Mouse (Mus musculus) R1 (cell line): Measurements from ENCODE around the gene Endog.
"Not testable (repeated sequence)": the region's sequence is repeated elsewhere in the genome, so short reads cannot be mapped to it uniquely, and the experiment has no call there.

Experiments
- DNase-seq: peaks from one replicate; pipeline ENCODE4 v3.0.0-alpha.2; 2018; ENCODE audit warnings: low read depth, low spot score

The Endog gene

DNA sequence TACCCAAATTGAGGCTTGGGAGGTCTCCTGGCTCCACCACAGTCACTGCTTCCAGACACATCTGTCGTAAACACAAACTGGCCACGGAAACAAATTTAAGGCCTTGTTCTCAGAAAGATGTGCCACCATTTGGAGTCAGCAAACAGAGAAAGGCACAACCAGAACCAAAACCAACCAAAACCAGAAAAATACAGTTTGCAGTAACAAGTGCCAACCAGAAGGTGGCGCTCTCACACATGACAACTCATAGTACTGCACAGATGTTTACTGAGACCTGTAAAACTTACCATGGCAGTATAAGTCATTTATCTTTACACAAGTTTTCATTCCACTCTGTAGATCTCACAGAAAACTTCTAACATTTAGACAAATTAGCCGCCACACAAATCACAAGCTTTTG, 4.6 kb upstream of the Endog start:
- DNase-seq, result peak; percentile 79

DNA sequence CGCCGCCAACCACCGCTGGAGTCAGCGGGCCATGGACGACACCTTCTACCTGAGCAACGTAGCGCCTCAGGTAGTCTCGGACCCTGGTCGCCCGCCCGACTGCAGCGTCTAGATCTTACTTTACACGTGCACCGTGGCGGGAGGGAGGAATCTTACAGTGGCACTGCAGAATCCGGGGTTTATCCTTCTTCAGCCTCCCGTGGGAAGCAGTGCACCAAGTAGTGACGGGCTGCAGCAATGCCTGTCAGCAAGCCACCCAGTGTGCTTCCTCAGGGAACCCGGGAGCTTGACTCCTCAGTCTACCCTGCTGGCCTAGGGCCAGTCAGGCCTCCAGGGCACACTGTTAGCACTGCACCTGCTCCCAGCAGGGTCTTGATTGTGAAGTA, 697 bp downstream of the Endog start:
- peak; percentile 65 for DNase-seq

DNA sequence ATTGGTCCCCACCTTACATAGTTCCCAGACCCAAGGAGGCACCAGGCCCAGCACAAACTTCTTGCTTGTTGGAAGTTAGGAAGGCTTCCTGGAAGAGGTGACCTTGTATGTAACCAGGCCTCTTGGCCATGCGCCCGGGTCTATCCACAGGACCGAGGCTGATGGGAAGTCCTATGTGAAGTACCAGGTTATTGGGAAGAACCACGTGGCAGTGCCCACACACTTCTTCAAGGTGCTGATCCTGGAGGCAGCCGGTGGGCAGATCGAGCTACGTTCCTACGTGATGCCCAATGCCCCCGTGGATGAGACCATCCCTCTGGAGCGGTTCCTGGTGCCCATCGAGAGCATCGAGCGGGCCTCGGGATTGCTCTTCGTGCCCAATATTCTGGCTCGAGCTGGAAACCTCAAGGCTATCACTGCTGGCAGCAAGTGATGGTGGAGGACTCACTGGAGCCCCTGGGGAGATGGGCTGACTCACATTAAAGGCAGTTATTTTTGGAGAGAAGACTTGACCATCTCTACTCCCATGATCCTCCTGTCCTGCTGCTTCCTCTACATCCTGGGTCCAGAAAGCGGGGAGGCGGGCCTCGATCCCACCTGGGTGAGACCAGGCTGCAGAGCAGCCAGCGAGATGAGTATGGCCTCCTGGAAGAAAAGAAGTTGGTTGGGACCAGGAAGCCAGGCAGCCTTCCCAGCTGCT, 2.4 kb downstream of the Endog start:
- DNase-seq, result no peak

DNA sequence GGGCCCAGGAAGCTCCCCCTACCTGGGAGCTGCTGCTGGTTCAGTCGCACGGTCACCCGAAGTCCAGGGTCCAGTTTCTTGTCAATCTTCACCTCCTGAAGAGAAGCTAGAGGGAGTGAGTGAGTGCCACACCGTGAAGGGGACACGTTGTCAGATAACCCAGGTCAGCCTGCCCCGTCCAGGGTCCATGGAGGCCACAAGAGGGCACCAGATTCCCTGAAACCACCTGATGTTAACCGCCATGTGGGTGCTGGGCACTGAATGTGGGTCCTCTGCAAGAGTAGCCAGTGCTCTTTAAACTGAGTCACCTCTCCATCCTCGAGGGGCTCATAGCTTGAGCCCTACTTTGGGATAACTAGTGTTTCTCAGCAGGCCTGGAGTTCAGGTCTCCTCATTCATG, 4.6 kb downstream of the Endog start:
- no peak for DNase-seq

DNA sequence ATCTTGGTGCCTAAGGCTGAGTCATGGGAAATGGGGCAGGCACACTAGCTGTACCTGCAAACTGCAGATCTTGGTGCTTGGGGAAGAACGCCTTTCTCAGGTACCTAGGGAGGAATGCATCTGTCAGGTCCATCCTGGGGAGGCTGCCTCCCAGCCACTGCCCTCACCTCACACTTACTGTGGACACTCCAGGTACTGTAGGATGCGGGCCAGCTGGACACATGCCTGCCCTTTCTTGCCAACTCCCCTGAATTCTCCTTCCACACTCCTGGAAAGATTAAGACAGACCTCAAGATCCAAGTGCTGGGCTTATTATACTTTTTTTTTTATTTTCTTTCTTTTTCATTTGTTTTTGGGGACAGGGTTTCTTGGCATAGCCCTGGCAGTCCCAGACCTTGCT, 5.3 kb downstream of the Endog start:
- no peak for DNase-seq

DNA sequence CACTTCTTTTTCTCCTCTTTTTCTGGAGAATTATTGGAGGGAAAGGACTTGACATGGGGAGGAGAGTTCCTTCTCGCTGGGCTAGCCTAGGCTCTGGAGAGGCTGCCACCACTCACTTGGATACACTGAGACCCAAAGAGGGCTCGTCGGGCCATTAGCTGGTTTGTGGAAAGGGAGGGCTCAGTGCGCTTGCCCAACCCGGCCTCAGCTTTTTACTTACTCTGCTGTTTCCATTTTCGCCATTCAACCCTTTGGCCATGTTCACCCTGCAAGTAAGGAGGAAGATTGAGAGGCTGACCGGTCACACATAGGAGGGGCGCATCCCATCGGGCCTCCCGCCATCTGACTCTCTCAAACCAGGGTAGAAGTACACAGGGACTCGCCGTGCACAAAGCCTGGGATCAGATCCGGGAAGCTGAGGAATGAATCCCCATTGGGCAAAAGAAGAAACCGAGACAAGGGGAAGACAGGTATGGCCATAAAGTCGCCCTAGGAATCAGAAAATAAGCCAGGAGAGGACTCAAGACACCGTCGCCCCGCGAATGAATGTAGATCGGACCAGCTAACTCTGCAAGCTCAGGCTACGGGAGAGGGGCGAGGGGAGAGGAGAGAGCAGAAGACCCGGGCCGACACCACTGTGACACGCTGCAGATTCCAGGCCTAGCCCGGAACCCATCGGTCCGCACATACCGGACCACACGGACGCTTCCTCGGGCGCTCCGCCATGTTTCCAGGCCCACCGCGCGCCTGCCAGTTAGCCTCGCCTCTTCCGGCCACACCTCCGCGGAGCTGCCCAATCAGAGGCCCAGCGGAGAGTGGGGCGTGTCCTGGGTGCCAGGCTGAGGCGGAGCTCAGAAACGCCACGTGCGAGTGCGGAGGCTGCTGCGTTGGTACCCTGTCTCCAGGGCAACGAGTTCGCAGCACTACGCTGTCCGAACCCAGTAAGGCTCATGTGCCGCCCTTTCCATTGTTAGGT, 6.7 kb downstream of the Endog start, which contains the start of gene Spout1:
TSS of gene Spout1 (minus strand) at position 760 of the 976 bp plus-strand sequence.
- peak; percentile 98 for DNase-seq

DNA sequence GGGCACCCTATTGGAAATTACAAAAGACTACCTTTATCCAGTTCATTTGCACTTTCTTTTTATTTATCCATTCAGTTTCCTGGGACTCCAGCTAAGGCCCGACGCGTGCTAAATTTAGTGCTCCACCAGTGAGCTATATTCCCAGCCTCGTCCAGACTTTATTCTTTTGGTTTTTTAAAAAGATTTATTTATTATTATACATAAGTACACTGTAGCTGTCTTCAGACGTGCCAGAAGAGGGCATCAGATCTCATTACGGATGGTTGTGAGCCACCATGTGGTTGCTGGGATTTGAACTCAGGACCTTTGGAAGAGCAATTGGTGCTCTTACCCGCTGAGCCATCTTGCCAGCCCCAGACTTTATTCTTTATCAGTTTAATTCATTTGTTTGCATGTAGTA, 7.4 kb downstream of the Endog start:
- not testable (repeated sequence) for DNase-seq

DNA sequence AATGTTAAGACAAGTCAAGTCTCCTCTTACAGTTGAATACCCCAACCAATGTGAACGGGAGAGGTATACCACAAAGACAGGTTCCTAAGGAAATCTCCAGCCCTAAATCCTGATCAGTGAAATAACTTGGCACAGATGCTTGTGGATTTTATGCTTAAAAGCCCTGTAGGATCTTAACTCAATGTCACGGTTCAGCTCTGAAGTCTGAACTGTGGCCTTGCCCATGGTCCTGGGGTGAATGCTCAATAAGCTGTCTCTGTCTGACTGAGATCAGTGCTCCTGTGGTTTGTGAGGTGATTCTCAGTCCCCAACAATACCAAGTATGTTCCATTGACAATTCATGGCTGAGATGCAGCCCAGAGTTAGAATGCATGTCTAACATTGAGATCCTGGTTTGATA, 11.1 kb downstream of the Endog start:
- DNase-seq, result no peak

DNA sequence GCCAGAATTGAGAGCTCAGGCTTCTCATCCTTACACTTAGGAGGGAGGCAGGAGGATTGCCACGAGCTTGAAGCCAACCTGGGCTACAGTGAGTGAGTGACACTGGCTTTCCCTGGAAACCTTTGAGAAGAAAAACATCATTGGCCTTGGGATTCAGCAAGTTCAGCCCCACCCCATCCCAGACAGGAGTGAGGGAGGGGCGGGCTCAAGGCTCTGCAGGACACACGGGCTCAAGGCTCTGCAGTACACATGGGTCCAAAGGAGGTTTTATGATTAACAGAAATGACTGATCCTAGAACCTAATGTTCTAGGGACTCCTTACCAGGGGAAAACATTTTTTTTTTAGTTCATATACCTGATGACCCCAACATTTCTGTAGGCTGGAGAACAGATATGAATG, 12.4 kb downstream of the Endog start:
- DNase-seq, result no peak

DNA sequence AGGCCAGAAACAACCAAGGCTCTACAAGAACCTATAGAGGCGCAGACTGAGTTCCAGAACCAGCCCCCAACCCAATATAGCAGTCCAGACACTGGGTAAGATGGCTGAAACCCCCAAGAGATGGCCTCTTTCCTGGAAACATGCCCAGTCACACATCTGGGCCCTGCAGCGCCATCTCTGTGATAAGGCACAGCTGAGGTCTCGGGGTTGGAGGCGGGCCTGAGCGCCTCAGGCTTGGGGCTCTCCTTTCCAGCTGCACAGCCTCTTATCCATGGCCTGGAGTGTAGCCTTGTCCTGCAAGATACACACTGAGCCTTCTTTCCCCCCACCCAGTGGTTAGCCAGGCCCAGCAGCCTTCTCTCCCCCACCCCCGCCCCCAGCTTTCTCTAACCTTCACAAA, 14.0 kb downstream of the Endog start:
- DNase-seq, result no peak

DNA sequence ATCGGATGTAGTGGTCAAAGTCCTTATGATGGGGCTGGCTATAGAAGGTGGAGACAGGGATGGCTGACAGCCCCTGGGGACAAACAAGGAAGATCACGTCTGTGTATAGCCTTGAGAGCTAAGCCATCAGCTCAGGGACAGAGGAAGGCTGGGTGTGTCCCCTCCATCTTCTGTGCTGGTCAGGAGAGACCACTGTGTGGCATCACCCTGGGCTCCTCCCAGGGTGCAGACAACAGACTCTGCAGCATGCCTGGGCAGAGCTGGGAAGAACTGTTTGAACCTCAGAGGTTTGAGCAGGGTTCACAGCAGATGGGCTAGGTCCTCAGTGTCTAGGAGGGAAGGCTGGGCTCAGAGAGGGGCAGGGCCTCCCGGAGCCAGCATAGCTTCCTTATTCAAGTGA, 14.4 kb downstream of the Endog start:
- DNase-seq, result no peak

DNA sequence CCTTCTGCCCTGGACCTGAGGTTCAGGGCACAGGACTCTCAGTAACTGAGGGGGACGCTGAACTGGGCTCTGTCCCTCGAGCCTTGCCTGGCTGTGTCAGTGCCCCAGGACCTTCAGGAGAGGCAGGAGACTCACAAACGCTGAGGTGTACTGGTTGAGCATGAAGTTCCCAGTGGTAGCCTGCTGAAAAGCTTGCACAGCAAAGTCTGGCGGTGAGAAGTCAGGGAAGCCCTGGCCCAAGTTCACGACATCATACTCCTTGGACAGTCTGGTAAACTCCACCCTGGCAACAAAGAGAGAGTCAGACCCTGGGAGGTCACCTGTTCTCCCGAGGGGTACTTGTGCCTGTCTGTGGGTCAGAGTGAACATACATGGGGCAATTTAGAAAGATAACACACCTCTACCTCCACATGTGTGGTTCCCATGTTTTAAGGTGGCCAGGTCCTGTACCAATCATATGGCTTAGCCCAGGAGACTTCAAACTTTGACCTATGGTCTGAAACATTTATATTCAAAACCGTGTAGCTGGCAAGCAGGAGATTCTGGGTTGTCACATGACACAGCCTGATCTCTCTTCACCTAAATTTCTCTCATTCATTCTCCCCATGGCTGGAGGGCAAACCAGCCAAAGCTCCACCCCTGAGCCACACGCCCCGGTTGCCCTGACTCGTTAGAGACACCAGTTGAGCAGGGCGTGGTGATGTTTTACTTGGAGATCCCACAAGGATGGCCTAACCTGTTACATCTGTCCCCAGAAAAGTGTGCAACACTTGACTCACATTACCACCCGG, 20.7 kb downstream of the Endog start:
- no peak for DNase-seq

DNA sequence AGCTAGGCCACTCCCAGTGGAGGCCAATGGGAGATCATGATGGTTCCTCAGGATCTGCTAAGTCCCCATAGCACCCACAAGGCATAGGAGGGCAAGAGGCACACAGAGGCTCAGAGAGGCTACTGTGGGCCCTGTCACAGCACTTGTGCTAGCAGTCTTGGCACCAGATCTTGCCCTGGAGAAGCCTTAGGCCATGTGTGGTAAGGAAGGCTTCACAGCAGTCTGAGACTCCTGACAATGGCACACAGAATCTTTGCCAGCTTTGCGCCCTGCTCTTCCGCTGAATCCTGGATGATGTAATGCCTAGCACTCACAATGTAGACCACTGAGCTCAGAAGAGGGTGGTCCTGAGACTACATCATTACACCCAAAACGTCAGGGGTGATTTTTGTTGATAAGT, 23.4 kb downstream of the Endog start:
- no peak for DNase-seq

DNA sequence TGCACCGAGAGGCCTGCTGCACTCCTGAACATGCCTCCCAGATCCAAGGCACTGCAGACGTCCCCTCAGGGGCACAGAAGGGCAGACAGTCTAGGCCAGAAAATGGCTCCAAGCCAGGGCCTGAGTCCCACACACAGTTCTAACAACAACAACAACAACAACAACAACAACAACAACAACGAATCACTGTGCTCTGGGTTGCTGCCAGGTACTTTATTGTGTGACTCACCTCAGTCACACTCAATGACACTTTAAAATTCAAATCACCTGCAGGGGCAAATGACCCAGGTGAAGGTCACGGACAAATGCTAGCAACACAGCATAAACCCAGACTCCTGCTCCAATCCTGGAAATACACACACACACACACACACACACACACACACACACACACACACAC, 26.7 kb downstream of the Endog start:
- no peak for DNase-seq

DNA sequence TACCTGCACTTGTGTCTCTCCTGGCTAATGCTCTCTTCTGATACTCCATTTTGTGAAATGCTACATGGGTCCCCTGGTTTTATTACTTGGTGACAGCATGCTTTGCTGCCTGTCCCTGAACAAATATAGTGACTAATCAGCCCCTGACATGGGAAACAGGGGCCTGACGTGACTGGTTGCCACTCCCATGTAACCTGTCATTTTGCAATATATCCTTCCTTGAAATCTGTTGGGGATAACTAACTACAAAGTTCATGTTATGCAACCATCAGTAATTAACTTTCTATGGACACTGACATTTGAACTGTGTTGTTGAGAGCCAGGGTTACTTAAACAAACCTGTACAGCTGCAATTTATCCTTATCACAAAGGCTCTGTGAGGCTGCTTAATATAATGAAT, 28.7 kb downstream of the Endog start:
- no peak for DNase-seq

DNA sequence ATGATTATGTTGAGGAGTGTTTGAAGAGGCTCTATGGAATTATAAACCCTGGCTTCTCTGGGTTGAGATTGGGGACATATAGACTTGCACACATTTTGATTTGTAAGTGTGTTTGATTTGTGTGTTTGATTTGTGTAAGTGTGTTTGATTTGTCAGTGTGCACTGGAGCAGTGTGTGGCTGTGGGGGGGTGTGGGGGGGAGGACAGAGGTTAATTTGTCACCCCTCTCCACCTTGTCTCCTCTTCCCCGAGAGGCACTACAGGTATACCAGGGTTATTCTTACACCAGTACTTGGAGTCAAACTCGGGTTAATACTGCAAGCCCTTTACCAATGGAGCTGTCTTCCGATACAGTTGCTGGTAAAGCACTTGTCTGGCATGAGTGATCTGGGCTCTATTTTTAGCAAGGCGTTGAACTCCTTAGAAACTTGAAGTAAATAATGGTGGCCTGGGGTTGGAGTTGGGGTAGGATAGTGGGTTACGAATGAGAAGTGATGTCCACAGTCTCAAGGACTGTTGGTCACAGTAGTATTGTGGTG, 29.2 kb downstream of the Endog start:
- DNase-seq, result no peak

DNA sequence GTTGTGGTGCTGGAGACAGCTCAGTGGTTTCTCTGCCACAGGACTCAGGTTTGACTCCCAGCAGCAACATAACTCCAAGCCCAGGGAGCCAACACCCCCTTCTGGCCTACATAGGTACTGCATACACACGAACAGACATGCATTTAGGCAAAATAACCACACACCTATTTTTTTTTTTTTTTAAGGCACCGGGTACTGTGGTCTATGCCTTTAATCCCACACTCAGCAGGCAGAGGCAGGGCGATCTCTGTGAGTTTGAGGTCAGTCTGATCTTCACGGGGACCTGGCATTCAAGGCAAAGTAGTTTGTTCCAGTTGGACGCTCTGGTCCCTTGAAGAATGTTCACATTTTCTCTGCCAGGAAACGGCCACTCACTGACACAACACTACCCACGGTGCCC, 32.1 kb downstream of the Endog start:
- peak; percentile 88 for DNase-seq

DNA sequence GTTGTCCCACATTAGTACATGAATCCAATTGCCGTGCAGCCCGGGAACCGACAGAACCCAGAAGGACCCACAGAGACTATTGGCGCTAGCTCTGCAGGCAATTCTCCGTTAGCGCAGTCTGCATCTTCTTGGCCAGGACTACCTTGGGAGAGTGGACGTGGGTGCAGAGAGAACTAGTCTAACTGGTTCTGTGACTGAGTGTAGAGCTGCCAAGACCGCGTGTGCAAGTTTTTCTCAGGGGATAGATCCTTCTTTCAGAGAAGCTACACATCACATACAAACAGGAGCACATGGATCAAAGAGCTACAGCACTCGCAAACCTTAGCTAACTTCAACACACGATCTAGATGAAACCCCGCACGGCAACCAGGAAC, 33.9 kb downstream of the Endog start:
- DNase-seq, result no peak

DNA sequence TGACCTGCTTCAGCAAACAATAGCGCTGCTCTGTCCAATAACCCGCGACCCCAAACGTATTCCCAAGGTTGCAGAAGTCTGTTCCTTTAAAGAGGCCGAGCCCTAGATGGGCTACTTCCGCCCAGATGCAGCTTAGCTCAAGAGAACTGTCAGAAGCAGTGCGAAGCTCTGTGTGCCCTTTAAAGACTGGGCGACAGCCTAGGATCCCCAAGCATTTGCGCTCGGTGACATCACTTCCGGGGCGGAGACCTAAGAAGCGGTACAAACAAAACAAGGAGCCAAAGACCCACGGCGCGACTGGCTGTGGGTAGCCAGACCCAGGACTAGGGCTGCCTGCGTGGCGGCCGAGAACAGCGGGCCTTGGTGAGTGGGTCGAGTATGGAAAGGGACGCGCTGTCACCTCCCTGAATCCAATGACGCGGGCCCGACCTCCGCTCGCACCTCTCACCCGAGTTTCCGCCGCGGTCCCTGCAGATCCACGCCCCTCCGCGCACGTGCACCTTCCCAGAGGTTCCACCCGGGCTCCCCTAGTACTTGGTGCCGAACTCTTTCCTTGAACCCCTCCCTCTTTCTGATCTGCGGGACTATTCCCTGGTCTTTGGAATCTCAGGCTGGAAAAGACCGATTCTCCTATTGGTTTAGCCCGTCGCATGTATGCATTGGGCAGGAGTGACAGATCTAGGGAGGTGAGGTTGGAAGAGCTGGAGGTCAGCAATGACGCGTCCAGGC, 34.5 kb downstream of the Endog start, which contains the start of gene Kyat1:
TSS of gene Kyat1 (minus strand) at position 219 of the 729 bp plus-strand sequence.
- peak; percentile 97 for DNase-seq

DNA sequence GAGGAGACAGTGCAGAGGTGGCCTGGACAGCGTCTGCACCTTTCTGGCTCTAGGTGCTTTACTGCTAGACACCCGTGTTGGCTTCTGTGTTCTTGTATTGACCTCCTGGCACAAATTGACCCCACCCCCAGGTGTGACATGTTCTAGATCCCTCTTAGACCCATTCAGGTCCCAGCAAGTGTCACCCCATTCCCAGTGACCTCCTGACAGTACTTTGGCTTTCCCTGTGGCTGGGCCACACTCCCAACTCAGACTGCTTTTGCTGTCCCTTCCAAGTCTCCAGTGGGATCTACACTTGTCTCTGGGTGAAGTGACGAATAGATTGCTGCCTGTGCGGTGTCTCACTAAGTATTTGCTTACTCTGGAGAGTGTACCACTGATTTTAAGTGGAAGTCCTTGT, 36.1 kb downstream of the Endog start:
- DNase-seq, result no peak

DNA sequence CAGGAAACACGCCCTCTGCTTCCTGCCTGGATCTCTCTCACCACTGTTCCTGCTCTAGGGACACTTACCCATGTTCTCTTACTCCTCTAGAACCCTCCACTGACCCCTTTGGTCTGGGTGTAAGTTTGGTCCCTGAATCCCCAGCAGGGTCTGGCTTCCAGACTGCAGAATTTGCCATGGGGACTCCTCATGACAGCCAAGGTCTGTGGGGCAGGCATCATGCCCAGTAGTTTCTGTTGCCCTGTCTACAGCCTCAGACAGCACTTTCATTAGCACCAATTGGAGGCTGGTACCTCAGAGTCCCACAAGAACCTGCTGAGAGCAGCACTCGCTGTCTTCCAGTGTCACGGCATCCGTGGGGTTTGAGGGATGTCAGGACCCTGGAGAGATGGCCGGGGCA, 36.6 kb downstream of the Endog start:
- no peak for DNase-seq
